Mouse (Mus musculus) left cerebral cortex, adult 2 months (tissue): ENCODE measurements around the gene Gemin2. TPM values are rescaled to one million over a fixed set of nuclear protein-coding genes. Genes with fewer than 3 reads are reported as not detected.
A peak's percentile ranks its signal among the peaks of the same experiment; 100 is the strongest.

Experiments
- DNase-seq, 2 experiments: peaks; one replicate each; pipeline ENCODE4 v3.0.0; 2021 to 2022; ENCODE audit warnings: low spot score in 2 of 2, mixed read lengths in 1 of 2; ENCODE audit errors: extremely low spot score in 1 of 2
- H3K27ac ChIP-seq: fragments of 200-600 bp; 2 replicates; pipeline ENCODE4 v1.8.1; 2022
- H3K4me3 ChIP-seq: fragments of 200-600 bp; 2 replicates; pipeline ENCODE4 v1.8.1; 2022
- CTCF ChIP-seq: fragments of 200-600 bp; IDR thresholded peaks from 2 replicates; pipeline ENCODE4 v1.8.1; 2022; ENCODE audit warnings: antibody characterized with exemption, mild to moderate bottlenecking, moderate library complexity
- intact Hi-C: fragments of 180-260 bp; cut with DNase I; formaldehyde crosslinking; loops from one replicate; pipeline ENCODE4 v1.15.1; 2025
- total RNA-seq, 2 experiments: library from RNA; stranded (reverse); gene quantifications; 2 replicates each; pipeline ENCODE4 v1.2.3; 2021

Gemin2 gene
- total RNA-seq, 2 experiments from 2014 or later = 7.0 to 7.3 TPM

GRCm38 (mm10) chr12:59060993-59061595 lies 47.9 kb downstream of the Gemin2 start, which contains the start of gene Trappc6b:
Gene Trappc6b, minus strand, starts transcription at chr12:59061472.
- Histone ChIP-seq H3K4me3 (peak within 1 kb of the TSS; percentile 72), H3K27ac (peak within 1 kb of the TSS; percentile 95)
- intact Hi-C loops = loop anchor here (2.0 kb wide), 1 partner anchor 70 kb away; no protein-coding TSS in a partner anchor
- TF ChIP-seq CTCF = peak; percentile 35
- DNase-seq = peak; percentile 77 to 79

GRCm38 (mm10) chr12:59064837-59065236 lies 51.6 kb downstream of the Gemin2 start:
- no peak for DNase-seq
- intact Hi-C loops = no loop called here
- no peak overlapping the region for H3K4me3 ChIP-seq
- no peak overlapping the region for H3K27ac ChIP-seq
- TF ChIP-seq CTCF = no peak

GRCm38 (mm10) chr12:59065776-59066175 lies 52.6 kb downstream of the Gemin2 start:
- no peak for TF ChIP-seq CTCF
- intact Hi-C loops = loop anchor here (1.0 to 2.0 kb wide), 2 partner anchors 53 to 153 kb away; partner anchors contain the start of genes Fbxo33 and Sec23a
- no peak for DNase-seq
- Histone ChIP-seq H3K4me3 (peak overlapping the region; percentile 99), H3K27ac (peak overlapping the region; percentile 99; the same call in 1 of the 2 replicates)

GRCm38 (mm10) chr12:59066448-59067077 lies 53.4 kb downstream of the Gemin2 start, which contains the start of gene Pnn:
Gene Pnn, plus strand, starts transcription at chr12:59066884.
- peak; percentile 42 for TF ChIP-seq CTCF
- peak within 1 kb of the TSS; percentile 99 for H3K4me3 ChIP-seq
- DNase-seq = peak; percentile 97
- intact Hi-C loops = loop anchor here (1.0 to 2.0 kb wide), 2 partner anchors 54 to 152 kb away; partner anchors contain the start of genes Fbxo33 and Sec23a
- H3K27ac ChIP-seq = peak within 1 kb of the TSS; percentile 99

- intact Hi-C loops = loop anchor here (2.0 kb wide), 1 partner anchor 152 kb away; the partner anchor contains the start of gene Fbxo33
- peak overlapping the region; percentile 99 for H3K27ac ChIP-seq
- H3K4me3 ChIP-seq = peak overlapping the region; percentile 99
- DNase-seq = no peak
- no peak for TF ChIP-seq CTCF
Measured at GRCm38 (mm10) chr12:59067095-59067494, 53.9 kb downstream of the Gemin2 start.

GRCm38 (mm10) chr12:59068791-59069190 lies 55.6 kb downstream of the Gemin2 start:
- no peak for DNase-seq
- Histone ChIP-seq H3K27ac (no peak overlapping the region), H3K4me3 (no peak overlapping the region)
- no peak for TF ChIP-seq CTCF
- intact Hi-C loops = no loop called here

GRCm38 (mm10) chr12:59072286-59072685 lies 59.1 kb downstream of the Gemin2 start:
- DNase-seq = peak in 1 of 2 experiments; percentile 22
- intact Hi-C loops = no loop called here
- Histone ChIP-seq H3K4me3 (no peak overlapping the region), H3K27ac (peak overlapping the region; percentile 10; the same call in 1 of the 2 replicates)
- TF ChIP-seq CTCF = no peak

- no peak for TF ChIP-seq CTCF
- no peak overlapping the region for H3K27ac ChIP-seq
- no peak overlapping the region for H3K4me3 ChIP-seq
Measured at GRCm38 (mm10) chr12:59074052-59074451, 60.9 kb downstream of the Gemin2 start.

GRCm38 (mm10) chr12:59076996-59077395 lies 63.8 kb downstream of the Gemin2 start:
- intact Hi-C loops = no loop called here
- Histone ChIP-seq H3K4me3 (no peak overlapping the region), H3K27ac (no peak overlapping the region)
- no peak for TF ChIP-seq CTCF
- DNase-seq = no peak

More at GRCm38 (mm10) chr12:59074052-59074451, 60.9 kb downstream of the Gemin2 start:
- intact Hi-C loops = loop anchor here (2.0 kb wide), 1 partner anchor 57 kb away; no protein-coding TSS in a partner anchor
- DNase-seq = no peak

GRCm38 (mm10) chr12:59077883-59078282 lies 64.7 kb downstream of the Gemin2 start:
- no peak for DNase-seq
- TF ChIP-seq CTCF = no peak
- Histone ChIP-seq H3K4me3 (no peak overlapping the region), H3K27ac (no peak overlapping the region)
- intact Hi-C loops = no loop called here

Other genes with a start within 250 kb of the Gemin2 start
- gene Sec23a, start 1.4 kb upstream of the Gemin2 start, total RNA-seq = 100 to 1,000 TPM in 1 of 2 experiments, 10 to 100 TPM in 1; 98.9 to 103 TPM
- 100 to 1,000 TPM; 107 to 121 TPM for gene Trappc6b, start 48.1 kb downstream of the Gemin2 start, total RNA-seq
- gene Pnn, start 53.5 kb downstream of the Gemin2 start, total RNA-seq = 10 to 100 TPM; 62.6 to 65.5 TPM
- 10 to 100 TPM; 42.4 to 47.4 TPM for gene Mia2, start 82.4 kb downstream of the Gemin2 start, total RNA-seq
- gene Fbxo33, start 206.3 kb downstream of the Gemin2 start, total RNA-seq = 10 to 100 TPM; 64.8 to 71.4 TPM